Mouse (Mus musculus) lung, postnatal 0 days (tissue): ENCODE data around the gene Hrc. TPM values are rescaled to one million over a fixed set of nuclear protein-coding genes. Genes with fewer than 3 reads are reported as not detected.

Experiments used
- ATAC-seq: fragments of 200-750 bp; cut with Nextera tagmentation; 2 replicates; pipeline ENCODE4 v1.8.0; 2017; ENCODE audit warnings: moderate library complexity
- DNase-seq: peaks from one replicate; pipeline ENCODE4 v3.0.0-alpha.2; 2016; ENCODE audit warnings: low spot score
- H3K27ac ChIP-seq: fragments of 300-500 bp; sonication (generic); 2 replicates; pipeline ENCODE4 v1.5.1; 2014; ENCODE audit warnings: antibody characterized with exemption, mild to moderate bottlenecking, low read length, mixed read lengths
- H3K27me3 ChIP-seq: fragments of 300-500 bp; sonication (generic); replicated peaks from 2 replicates; pipeline ENCODE4 v1.6.1; 2014; ENCODE audit warnings: low read length, mixed read lengths; ENCODE audit not compliant: insufficient read depth
- H3K36me3 ChIP-seq: fragments of 300-500 bp; sonication (generic); 2 replicates; pipeline ENCODE4 v1.6.1; 2014; ENCODE audit warnings: low read length, mixed read lengths; ENCODE audit not compliant: insufficient read depth
- H3K4me1 ChIP-seq: fragments of 300-500 bp; sonication (generic); 2 replicates; pipeline ENCODE4 v1.6.1; 2014; ENCODE audit warnings: antibody characterized with exemption, low read depth, low read length, mixed read lengths; ENCODE audit not compliant: insufficient read depth
- H3K4me2 ChIP-seq: fragments of 300-500 bp; sonication (generic); replicated peaks from 2 replicates; pipeline ENCODE4 v1.6.1; 2014; ENCODE audit warnings: low read depth, mild to moderate bottlenecking, low read length, moderate library complexity, mixed read lengths
- H3K4me3 ChIP-seq: fragments of 300-500 bp; sonication (generic); 2 replicates; pipeline ENCODE4 v1.5.1; 2014; ENCODE audit warnings: low read depth, low read length
- H3K9ac ChIP-seq: fragments of 300-500 bp; sonication (generic); replicated peaks from 2 replicates; pipeline ENCODE4 v1.6.1; 2014; ENCODE audit warnings: low read depth, mild to moderate bottlenecking
- H3K9me3 ChIP-seq: fragments of 300-500 bp; sonication (generic); 2 replicates; pipeline ENCODE4 v1.6.1; 2016; ENCODE audit warnings: low read length, mixed read lengths
- CTCF ChIP-seq: IDR thresholded peaks from 2 replicates; pipeline ENCODE4 v1.5.1; 2016; ENCODE audit warnings: antibody characterized with exemption, mild to moderate bottlenecking
- EP300 ChIP-seq: IDR thresholded peaks from 2 replicates; pipeline ENCODE4 v1.6.1; 2016; ENCODE audit warnings: antibody characterized with exemption, mild to moderate bottlenecking, control low read depth
- WGBS: fragments of 180-500 bp; shearing (Covaris S2); extraction: QIAGEN DNeasy Blood & Tissue Kit; methylation state at CpG from one replicate; pipeline ENCODE4 v1.1.7; 2014; 5-methylcytosine and 5-hydroxymethylcytosine counted together
- polyA plus RNA-seq: library from polyadenylated mRNA; unstranded; fragments of >200 nt; fragmentation: Nextera tagmentation; extraction: Ambion mirVana; gene quantifications from 2 replicates; pipeline ENCODE4 v1.2.1, GENCODE M21; 2015

Gene Hrc
- polyA plus RNA-seq, 1 experiment from 2014 or later: 0.50 TPM

GRCm38 (mm10) chr7:45360404-45361125 lies 25.5 kb downstream of the Hrc start:
- H3K9ac ChIP-seq: no peak overlapping the region
- no peak for ATAC-seq
- WGBS: 46% methylated on average over 18 of the region's 18 CpGs
- H3K27me3 ChIP-seq: peaks cover 24% of the 10 kb centered on the region
- TF ChIP-seq CTCF: no peak
- TF ChIP-seq EP300: no peak
- H3K27ac ChIP-seq: no peak overlapping the region
- H3K36me3 ChIP-seq: no peaks in the 10 kb centered on the region
- no peak overlapping the region for H3K4me2 ChIP-seq
- no peak for DNase-seq
- no peak overlapping the region for H3K4me3 ChIP-seq
- peaks cover 6% of the 10 kb centered on the region for H3K4me1 ChIP-seq
- H3K9me3 ChIP-seq: no peaks in the 10 kb centered on the region

- Histone ChIP-seq H3K4me1 (peaks cover 13% of the 10 kb centered on the region), H3K27ac (no peak overlapping the region), H3K4me3 (peak overlapping the region; percentile 27), H3K4me2 (peak overlapping the region; percentile 57), H3K36me3 (no peaks in the 10 kb centered on the region), H3K9me3 (no peaks in the 10 kb centered on the region), H3K27me3 (peaks cover 24% of the 10 kb centered on the region), H3K9ac (no peak overlapping the region)
- peak; percentile 86 for ATAC-seq
- peak; percentile 82 for DNase-seq
- TF ChIP-seq EP300: no peak
- TF ChIP-seq CTCF: 0 out of 2 replicates have a peak, but pooled peaks have one; percentile 12
- under 1% methylated on average over 42 of the region's 43 CpGs for WGBS
Measured at GRCm38 (mm10) chr7:45361243-45361804, 26.2 kb downstream of the Hrc start.

GRCm38 (mm10) chr7:45362801-45363200 lies 27.7 kb downstream of the Hrc start:
- TF ChIP-seq EP300 (no peak), CTCF (no peak)
- no peak overlapping the region for H3K4me3 ChIP-seq
- no peak overlapping the region for H3K27ac ChIP-seq
- H3K4me2 ChIP-seq: no peak overlapping the region
- no peak for ATAC-seq
- H3K4me1 ChIP-seq: peaks cover 19% of the 10 kb centered on the region
- peak; percentile 79 for DNase-seq
- no peak overlapping the region for H3K9ac ChIP-seq
- WGBS: 7% methylated on average over 13 of the region's 13 CpGs
- H3K27me3 ChIP-seq: peaks cover 24% of the 10 kb centered on the region
- H3K36me3 ChIP-seq: no peaks in the 10 kb centered on the region
- no peaks in the 10 kb centered on the region for H3K9me3 ChIP-seq

- no peak for DNase-seq
- Histone ChIP-seq H3K4me2 (no peak overlapping the region), H3K4me1 (peaks cover 21% of the 10 kb centered on the region), H3K27me3 (peaks cover 30% of the 10 kb centered on the region), H3K9me3 (no peaks in the 10 kb centered on the region), H3K36me3 (no peaks in the 10 kb centered on the region), H3K9ac (no peak overlapping the region), H3K27ac (no peak overlapping the region), H3K4me3 (no peak overlapping the region)
- no peak for TF ChIP-seq CTCF
- TF ChIP-seq EP300: no peak
- 68% methylated on average over 2 of the region's 2 CpGs for WGBS
- ATAC-seq: no peak
Measured at GRCm38 (mm10) chr7:45363983-45364382, 28.9 kb downstream of the Hrc start.

GRCm38 (mm10) chr7:45365742-45366651 lies 30.9 kb downstream of the Hrc start:
- H3K9me3 ChIP-seq: no peaks in the 10 kb centered on the region
- DNase-seq (peak; percentile 35), ATAC-seq (no peak)
- H3K4me2 ChIP-seq: peak overlapping the region; percentile 99
- peaks cover 25% of the 10 kb centered on the region for H3K4me1 ChIP-seq
- H3K4me3 ChIP-seq: peak overlapping the region; percentile 50
- 5% methylated on average over 27 of the region's 35 CpGs for WGBS
- peaks cover 28% of the 10 kb centered on the region for H3K27me3 ChIP-seq
- H3K27ac ChIP-seq: no peak overlapping the region
- H3K9ac ChIP-seq: 0 out of 2 replicates have a peak overlapping the region, but pooled peaks have one; percentile 23
- no peak for TF ChIP-seq EP300
- peak; percentile 31; the same call in 1 of the 2 replicates for TF ChIP-seq CTCF
- no peaks in the 10 kb centered on the region for H3K36me3 ChIP-seq

- Histone ChIP-seq H3K4me2 (peak within 1 kb of the TSS; percentile 99), H3K9me3 (no peaks in the 10 kb centered on the region), H3K4me3 (peak within 1 kb of the TSS; percentile 50), H3K27me3 (peaks cover 21% of the 10 kb centered on the region), H3K36me3 (no peaks in the 10 kb centered on the region), H3K9ac (0 out of 2 replicates have a peak within 1 kb of the TSS, but pooled peaks have one; percentile 23), H3K4me1 (peaks cover 22% of the 10 kb centered on the region), H3K27ac (no peak within 1 kb of the TSS)
- DNase-seq (no peak), ATAC-seq (0 out of 2 replicates have a peak, but pooled peaks have one; percentile 4)
- TF ChIP-seq CTCF (no peak), EP300 (no peak)
- WGBS: 3% methylated on average over 6 of the region's 26 CpGs
Measured at GRCm38 (mm10) chr7:45366652-45367019, 31.5 kb downstream of the Hrc start, which contains the start of gene Ppfia3. Ppfia3 (minus strand) TSS chr7:45367019.
